Mouse (Mus musculus) layer of hippocampus, adult 2 months (tissue): ENCODE data around the gene Wdr59. TPM values are rescaled to one million over a fixed set of nuclear protein-coding genes. Genes with fewer than 3 reads are reported as not detected.

Experiments
- DNase-seq, 2 experiments: peaks; one replicate each; pipeline ENCODE4 v3.0.0; 2022; ENCODE audit warnings: low spot score in 2 of 2
- H3K27ac ChIP-seq: fragments of 200-600 bp; 2 replicates; pipeline ENCODE4 v1.8.1; 2022
- H3K4me3 ChIP-seq: fragments of 200-600 bp; 2 replicates; pipeline ENCODE4 v1.8.1; 2022; ENCODE audit warnings: mild to moderate bottlenecking
- CTCF ChIP-seq: fragments of 200-600 bp; conservative IDR thresholded peaks from 2 replicates; pipeline ENCODE4 v1.8.1; 2022; ENCODE audit warnings: antibody characterized with exemption, mild to moderate bottlenecking, moderate library complexity
- microRNA-seq, 2 experiments: library from miRNA; unstranded; fragments of <30 nt; microRNA quantifications; one replicate each; pipeline ENCODE4 v1.2.0; 2021
- total RNA-seq, 2 experiments: library from RNA; stranded (reverse); gene quantifications; 2 replicates each; pipeline ENCODE4 v1.2.3; 2021

Gene Wdr59
- total RNA-seq, 2 experiments from 2014 or later: 24.1 to 24.2 TPM

GRCm38 (mm10) chr8:111449671-111450070 lies 72.2 kb downstream of the Wdr59 start:
- no peak for TF ChIP-seq CTCF

GRCm38 (mm10) chr8:111445960-111446660 lies 75.8 kb downstream of the Wdr59 start:
- TF ChIP-seq CTCF: no peak
- H3K27ac ChIP-seq: no peak overlapping the region
- no peak for DNase-seq
- H3K4me3 ChIP-seq: no peak overlapping the region

More at GRCm38 (mm10) chr8:111449671-111450070, 72.2 kb downstream of the Wdr59 start:
- Histone ChIP-seq H3K4me3 (no peak overlapping the region), H3K27ac (no peak overlapping the region)
- no peak for DNase-seq

- Histone ChIP-seq H3K27ac (no peak overlapping the region), H3K4me3 (no peak overlapping the region)
- DNase-seq: no peak
- no peak for TF ChIP-seq CTCF
Observed at GRCm38 (mm10) chr8:111445558-111445957, 76.3 kb downstream of the Wdr59 start.

- no peak for TF ChIP-seq CTCF
- no peak for DNase-seq
- Histone ChIP-seq H3K4me3 (no peak overlapping the region), H3K27ac (no peak overlapping the region)
Observed at GRCm38 (mm10) chr8:111444245-111444644, 77.6 kb downstream of the Wdr59 start.

- TF ChIP-seq CTCF: peak; percentile 93
- peak; percentile 74 to 81 for DNase-seq
- Histone ChIP-seq H3K27ac (no peak overlapping the region), H3K4me3 (no peak overlapping the region)
Observed at GRCm38 (mm10) chr8:111439189-111439588, 82.7 kb downstream of the Wdr59 start.

- TF ChIP-seq CTCF: no peak
- no peak for DNase-seq
- H3K4me3 ChIP-seq: no peak overlapping the region
- H3K27ac ChIP-seq: no peak overlapping the region
Observed at GRCm38 (mm10) chr8:111435071-111435828, 86.6 kb downstream of the Wdr59 start.

- TF ChIP-seq CTCF: no peak
- Histone ChIP-seq H3K4me3 (no peak overlapping the region), H3K27ac (no peak overlapping the region)
- peak in 1 of 2 experiments; percentile 47 for DNase-seq
Observed at GRCm38 (mm10) chr8:111424646-111425045, 97.2 kb downstream of the Wdr59 start.

GRCm38 (mm10) chr8:111424181-111424580 lies 97.7 kb downstream of the Wdr59 start:
- Histone ChIP-seq H3K4me3 (no peak overlapping the region), H3K27ac (no peak overlapping the region)
- DNase-seq: no peak
- TF ChIP-seq CTCF: no peak

- Histone ChIP-seq H3K4me3 (no peak overlapping the region), H3K27ac (no peak overlapping the region)
- no peak for DNase-seq
- TF ChIP-seq CTCF: no peak
Observed at GRCm38 (mm10) chr8:111422614-111423013, 99.3 kb downstream of the Wdr59 start.

- no peak overlapping the region for H3K4me3 ChIP-seq
- no peak for TF ChIP-seq CTCF
- DNase-seq: no peak
- no peak overlapping the region for H3K27ac ChIP-seq
Observed at GRCm38 (mm10) chr8:111419171-111419570, 102.7 kb downstream of the Wdr59 start.

GRCm38 (mm10) chr8:111418601-111419000 lies 103.3 kb downstream of the Wdr59 start:
- no peak for DNase-seq
- no peak overlapping the region for H3K4me3 ChIP-seq
- peak; percentile 85 for TF ChIP-seq CTCF
- no peak overlapping the region for H3K27ac ChIP-seq

GRCm38 (mm10) chr8:111417222-111417621 lies 104.7 kb downstream of the Wdr59 start:
- no peak overlapping the region for H3K4me3 ChIP-seq
- no peak overlapping the region for H3K27ac ChIP-seq
- no peak for DNase-seq
- no peak for TF ChIP-seq CTCF

GRCm38 (mm10) chr8:111403391-111403790 lies 118.5 kb downstream of the Wdr59 start:
- peak; percentile 65 for TF ChIP-seq CTCF
- no peak for DNase-seq
- H3K27ac ChIP-seq: no peak overlapping the region
- no peak overlapping the region for H3K4me3 ChIP-seq

Small RNAs within 50 kb of the gene (microRNA-seq; reads per million reads assigned to microRNA genes)
- gene Mir1957b: 0 reads per million in 2 experiments

Other genes starting within 250 kb of the Wdr59 start
- gene Rfwd3, start 221.9 kb downstream of the Wdr59 start, total RNA-seq: 10 to 100 TPM; 20.3 to 21.5 TPM
- 1 to 10 TPM in 1 of 2 experiments, under 1 TPM in 1; 0.22 to 1.1 TPM for gene Mlkl, start 183.9 kb downstream of the Wdr59 start, total RNA-seq
- 10 to 100 TPM; 22.0 to 23.1 TPM for gene Fa2h, start 128.3 kb downstream of the Wdr59 start, total RNA-seq
- gene Znrf1, start 14.0 kb upstream of the Wdr59 start, total RNA-seq: 100 to 1,000 TPM; 105 to 107 TPM
- gene Ldhd, start 108.3 kb upstream of the Wdr59 start, total RNA-seq: 1 to 10 TPM; 6.8 to 7.8 TPM
- gene Zfp1, start 121.3 kb upstream of the Wdr59 start, total RNA-seq: 10 to 100 TPM; 24.0 to 25.1 TPM
- not detected for gene Ctrb1, start 168.9 kb upstream of the Wdr59 start, total RNA-seq
- 10 to 100 TPM; 66.1 to 69.7 TPM for gene Bcar1, start 221.7 kb upstream of the Wdr59 start, total RNA-seq